Mouse (Mus musculus): Measurements from ENCODE around the gene Tnni2. TPM values are rescaled to one million over a fixed set of nuclear protein-coding genes. Genes with fewer than 3 reads are reported as not detected.

Gene Tnni2
- total RNA-seq, 1 experiment from 2014 or later: 20.6 TPM

GRCm38 (mm10) chr7:142421826-142422225 is 19.8 kb upstream of the Tnni2 start:
- ATAC-seq (replicated peaks; ENCODE audit: insufficient number of reproducible peaks, low FRiP score, low TSS enrichment, poor library complexity, severe bottlenecking): no peak

- no peak for ATAC-seq (replicated peaks; ENCODE audit: insufficient number of reproducible peaks, low FRiP score, low TSS enrichment, poor library complexity, severe bottlenecking)
These were observed 15.9 kb upstream of the Tnni2 start for GRCm38 (mm10) chr7:142425641-142426213.

GRCm38 (mm10) chr7:142428213-142428612 is 13.4 kb upstream of the Tnni2 start:
- no peak for ATAC-seq (replicated peaks; ENCODE audit: insufficient number of reproducible peaks, low FRiP score, low TSS enrichment, poor library complexity, severe bottlenecking)

- no peak for ATAC-seq (replicated peaks; ENCODE audit: insufficient number of reproducible peaks, low FRiP score, low TSS enrichment, poor library complexity, severe bottlenecking)
These were observed 11.4 kb upstream of the Tnni2 start for GRCm38 (mm10) chr7:142430160-142430678.

- ATAC-seq (replicated peaks; ENCODE audit: insufficient number of reproducible peaks, low FRiP score, low TSS enrichment, poor library complexity, severe bottlenecking): no peak
These were observed 10.5 kb upstream of the Tnni2 start for GRCm38 (mm10) chr7:142431106-142431505.

GRCm38 (mm10) chr7:142433623-142434022 is 8.0 kb upstream of the Tnni2 start:
- ATAC-seq (replicated peaks; ENCODE audit: insufficient number of reproducible peaks, low FRiP score, low TSS enrichment, poor library complexity, severe bottlenecking): no peak

- ATAC-seq (replicated peaks; ENCODE audit: insufficient number of reproducible peaks, low FRiP score, low TSS enrichment, poor library complexity, severe bottlenecking): no peak
These were observed 7.3 kb upstream of the Tnni2 start, which contains the start of gene Syt8 for GRCm38 (mm10) chr7:142434137-142434865. TSS of gene Syt8 (plus strand) at chr7:142434850.

- peak; percentile 70 for ATAC-seq (replicated peaks; ENCODE audit: insufficient number of reproducible peaks, low FRiP score, low TSS enrichment, poor library complexity, severe bottlenecking)
These were observed 6.1 kb upstream of the Tnni2 start for GRCm38 (mm10) chr7:142435524-142435923.

GRCm38 (mm10) chr7:142437324-142437723 is 4.3 kb upstream of the Tnni2 start:
- ATAC-seq (replicated peaks; ENCODE audit: insufficient number of reproducible peaks, low FRiP score, low TSS enrichment, poor library complexity, severe bottlenecking): no peak

GRCm38 (mm10) chr7:142439966-142440365 is 1.6 kb upstream of the Tnni2 start:
- ATAC-seq (replicated peaks; ENCODE audit: insufficient number of reproducible peaks, low FRiP score, low TSS enrichment, poor library complexity, severe bottlenecking): no peak

- no peak for ATAC-seq (replicated peaks; ENCODE audit: insufficient number of reproducible peaks, low FRiP score, low TSS enrichment, poor library complexity, severe bottlenecking)
These were observed 922 bp upstream of the Tnni2 start for GRCm38 (mm10) chr7:142440657-142441114.

GRCm38 (mm10) chr7:142442081-142442907 is 686 bp downstream of the Tnni2 start:
- ATAC-seq (replicated peaks; ENCODE audit: insufficient number of reproducible peaks, low FRiP score, low TSS enrichment, poor library complexity, severe bottlenecking): peak; percentile 73

GRCm38 (mm10) chr7:142442908-142443420 is 1.4 kb downstream of the Tnni2 start:
- peak; percentile 15; the same call in 1 of the 2 replicates for ATAC-seq (replicated peaks; ENCODE audit: insufficient number of reproducible peaks, low FRiP score, low TSS enrichment, poor library complexity, severe bottlenecking)

- no peak for ATAC-seq (replicated peaks; ENCODE audit: insufficient number of reproducible peaks, low FRiP score, low TSS enrichment, poor library complexity, severe bottlenecking)
These were observed 1.9 kb downstream of the Tnni2 start for GRCm38 (mm10) chr7:142443474-142443873.

- ATAC-seq (replicated peaks; ENCODE audit: insufficient number of reproducible peaks, low FRiP score, low TSS enrichment, poor library complexity, severe bottlenecking): no peak
These were observed 2.6 kb downstream of the Tnni2 start for GRCm38 (mm10) chr7:142444171-142444570.

- no peak for ATAC-seq (replicated peaks; ENCODE audit: insufficient number of reproducible peaks, low FRiP score, low TSS enrichment, poor library complexity, severe bottlenecking)
These were observed 3.7 kb downstream of the Tnni2 start for GRCm38 (mm10) chr7:142445324-142445723.

GRCm38 (mm10) chr7:142446264-142446663 is 4.7 kb downstream of the Tnni2 start:
- ATAC-seq (replicated peaks; ENCODE audit: insufficient number of reproducible peaks, low FRiP score, low TSS enrichment, poor library complexity, severe bottlenecking): no peak

GRCm38 (mm10) chr7:142449038-142449617 is 7.5 kb downstream of the Tnni2 start:
- ATAC-seq (replicated peaks; ENCODE audit: insufficient number of reproducible peaks, low FRiP score, low TSS enrichment, poor library complexity, severe bottlenecking): peak; percentile 88

- no peak for ATAC-seq (replicated peaks; ENCODE audit: insufficient number of reproducible peaks, low FRiP score, low TSS enrichment, poor library complexity, severe bottlenecking)
These were observed 13.1 kb downstream of the Tnni2 start for GRCm38 (mm10) chr7:142454706-142455105.

All from monocyte, adult 5-6 weeks (primary cell).